Mouse (Mus musculus): ENCODE measurements around the gene Alox5ap.

Alox5ap gene

DNA sequence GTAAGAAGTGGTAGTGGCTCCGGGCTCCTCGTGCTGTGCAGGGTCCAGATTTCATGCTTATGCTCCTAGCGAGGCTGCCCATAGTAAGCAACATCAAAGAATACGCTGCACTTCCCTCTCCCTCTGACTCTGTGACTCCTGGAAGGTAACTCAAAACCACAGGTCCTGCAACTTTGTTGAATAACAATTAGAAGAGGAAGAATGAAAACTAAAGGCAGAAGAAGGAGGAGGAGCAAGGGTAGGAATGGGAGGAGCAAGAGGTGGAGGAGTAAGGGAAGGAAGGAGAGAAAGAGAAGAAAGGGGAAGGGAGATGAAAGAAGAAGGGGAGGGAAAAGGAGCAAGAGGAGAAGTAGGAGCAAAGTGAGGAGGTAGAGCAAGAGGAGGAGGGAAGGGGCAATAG, at the start of gene Alox5ap:
Alox5ap (plus strand) TSS at position 363 of the 400 bp plus-strand sequence.
- DNase-seq (ENCODE audit: low spot score in 2 of 2) = no peak

DNA sequence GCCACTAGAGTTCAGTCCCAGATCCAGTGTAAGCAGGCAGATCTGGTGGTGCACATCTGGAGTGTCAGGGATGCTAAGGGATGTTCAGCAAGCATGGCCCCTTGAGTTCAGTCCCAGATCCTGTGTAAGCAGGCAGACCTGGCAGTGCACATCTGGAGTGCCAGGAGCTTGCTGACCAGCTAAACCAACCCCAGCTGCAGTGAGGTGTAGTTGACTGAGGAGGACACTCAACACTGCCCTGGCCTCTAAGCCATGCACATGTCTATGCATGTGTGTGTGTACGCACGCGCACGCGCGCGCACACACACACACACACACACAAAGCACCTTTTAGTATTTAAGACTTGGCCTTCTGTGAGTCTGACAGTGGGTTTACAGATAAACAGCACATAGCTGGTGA, 49.0 kb upstream of the Alox5ap start:
- DNase-seq (ENCODE audit: low spot score in 2 of 2) = no peak

DNA sequence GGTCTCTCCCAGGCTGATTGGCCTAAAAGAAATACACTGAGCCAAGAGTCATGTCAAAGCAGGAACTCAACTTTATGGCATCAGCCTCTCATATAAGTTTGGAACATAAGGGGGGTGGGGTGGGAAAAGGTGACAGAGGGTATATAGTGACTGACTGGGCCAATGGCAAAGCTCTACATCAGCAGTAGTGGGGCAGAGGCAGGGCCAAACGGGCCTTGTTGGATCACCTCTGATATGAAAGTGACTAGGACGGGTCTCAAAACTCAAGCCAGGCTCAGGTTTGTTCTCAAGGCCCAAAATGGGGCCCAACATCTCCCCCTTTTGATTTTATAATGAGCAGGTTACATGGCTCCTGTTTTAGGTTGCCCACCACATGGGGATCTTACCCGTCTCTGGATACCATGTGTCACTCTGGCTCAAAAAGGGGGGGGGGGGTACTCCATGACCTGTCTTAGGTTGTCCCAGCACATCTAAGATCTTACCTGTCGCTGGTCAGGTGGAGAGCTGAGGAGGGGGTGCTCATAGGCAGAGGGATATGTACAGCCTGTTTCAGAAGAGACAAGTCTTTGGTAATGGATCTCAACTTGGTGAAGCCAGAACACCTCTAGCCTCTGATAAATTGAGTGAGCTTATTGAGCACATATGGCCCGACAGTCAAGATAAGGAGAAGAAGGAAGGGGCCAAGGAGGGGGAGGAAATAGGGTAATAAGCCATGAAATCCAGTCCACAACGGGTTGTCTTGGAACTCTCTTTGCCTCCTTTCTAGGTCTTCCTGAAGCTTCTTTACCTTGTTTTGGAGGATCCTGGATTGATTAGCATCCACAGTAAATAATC, 46.8 kb upstream of the Alox5ap start:
- DNase-seq (ENCODE audit: low spot score in 2 of 2) = no peak

DNA sequence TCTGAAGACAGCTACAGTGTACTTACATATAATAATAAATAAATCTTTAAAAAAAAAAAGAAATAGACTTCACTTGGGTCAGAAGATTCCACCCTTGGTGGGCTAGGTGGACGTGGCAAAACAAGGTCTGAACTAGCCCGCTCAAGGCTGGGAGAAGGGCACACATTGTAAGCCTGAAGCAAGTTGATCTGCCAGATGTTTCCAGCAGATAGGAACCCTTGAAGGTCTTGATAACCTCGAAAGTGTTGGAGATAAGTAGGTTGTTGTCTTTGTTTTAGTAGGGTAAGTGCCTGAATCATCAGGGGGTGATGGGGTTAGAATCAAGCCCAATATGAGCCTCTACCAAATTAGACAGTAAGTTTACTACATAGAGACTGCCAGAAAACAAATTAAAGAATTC, 45.1 kb upstream of the Alox5ap start:
- DNase-seq (ENCODE audit: low spot score in 2 of 2) = no peak

- DNase-seq (ENCODE audit: low spot score in 2 of 2) = no peak
Measured at GRCm38 (mm10) chr5:149221355-149221754, 43.2 kb upstream of the Alox5ap start.

DNA sequence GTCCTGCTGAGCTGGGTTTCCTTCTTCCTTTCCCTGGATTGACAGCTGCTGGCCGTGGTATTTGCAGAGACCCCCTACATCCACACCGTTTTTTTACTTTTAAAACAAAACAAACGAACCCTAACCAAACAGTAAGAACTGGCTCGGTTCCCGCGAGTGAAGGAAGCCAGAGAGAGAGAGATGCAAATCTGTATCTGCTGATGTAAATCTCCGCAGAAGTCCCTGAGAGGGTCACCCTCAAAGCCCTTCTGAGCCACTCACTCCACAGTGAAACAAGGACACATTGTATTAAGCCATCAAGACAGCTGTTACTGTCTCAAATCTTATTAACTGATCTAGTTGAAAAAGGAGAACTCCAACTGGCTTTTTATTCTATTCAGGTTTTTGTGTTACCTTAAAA, 39.9 kb upstream of the Alox5ap start:
- no peak for DNase-seq (ENCODE audit: low spot score in 2 of 2)

DNA sequence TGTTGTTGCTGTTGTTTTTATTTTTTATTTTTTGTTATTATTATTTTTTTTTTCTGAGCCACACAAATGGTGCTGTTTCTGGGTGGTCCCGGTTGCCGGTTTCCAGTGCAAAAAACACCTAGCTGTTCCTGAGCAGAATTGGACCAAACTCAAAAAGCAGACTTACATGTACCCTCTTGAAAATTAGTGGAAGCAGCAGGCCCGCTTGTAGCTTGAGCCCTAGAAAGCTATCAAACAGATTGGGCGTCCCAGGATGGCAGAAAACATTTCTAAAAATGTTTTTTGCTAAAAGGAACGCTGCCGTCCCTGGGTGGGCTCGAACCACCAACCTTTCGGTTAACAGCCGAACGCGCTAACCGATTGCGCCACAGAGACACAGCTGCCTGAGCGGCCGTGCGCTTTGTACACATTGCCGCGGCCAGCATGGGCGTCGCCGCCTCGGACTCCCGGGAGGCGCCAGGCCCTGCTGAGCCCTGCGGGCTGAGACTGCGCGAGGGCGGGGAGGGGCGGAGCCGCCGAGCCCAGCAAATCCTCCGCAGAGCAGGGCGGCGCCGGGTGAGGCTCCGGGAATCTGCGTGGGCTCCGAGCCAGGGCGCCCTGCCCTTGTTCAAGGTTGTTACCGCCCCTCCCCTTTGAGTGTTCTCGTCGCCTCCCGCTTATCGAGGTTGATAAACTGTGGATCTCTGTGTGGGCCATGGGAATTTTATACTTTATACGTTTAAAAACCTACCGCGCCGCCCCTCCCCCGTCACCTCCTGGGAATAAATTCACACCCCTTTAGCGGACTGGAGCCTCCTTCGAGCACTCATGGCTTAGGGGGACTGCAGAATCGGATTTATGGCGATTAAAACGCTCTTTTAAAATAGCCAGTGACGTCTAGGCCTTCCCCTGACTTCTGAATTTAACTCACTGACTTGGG, 35.6 kb upstream of the Alox5ap start:
- DNase-seq (ENCODE audit: low spot score in 2 of 2) = peak; percentile 99

DNA sequence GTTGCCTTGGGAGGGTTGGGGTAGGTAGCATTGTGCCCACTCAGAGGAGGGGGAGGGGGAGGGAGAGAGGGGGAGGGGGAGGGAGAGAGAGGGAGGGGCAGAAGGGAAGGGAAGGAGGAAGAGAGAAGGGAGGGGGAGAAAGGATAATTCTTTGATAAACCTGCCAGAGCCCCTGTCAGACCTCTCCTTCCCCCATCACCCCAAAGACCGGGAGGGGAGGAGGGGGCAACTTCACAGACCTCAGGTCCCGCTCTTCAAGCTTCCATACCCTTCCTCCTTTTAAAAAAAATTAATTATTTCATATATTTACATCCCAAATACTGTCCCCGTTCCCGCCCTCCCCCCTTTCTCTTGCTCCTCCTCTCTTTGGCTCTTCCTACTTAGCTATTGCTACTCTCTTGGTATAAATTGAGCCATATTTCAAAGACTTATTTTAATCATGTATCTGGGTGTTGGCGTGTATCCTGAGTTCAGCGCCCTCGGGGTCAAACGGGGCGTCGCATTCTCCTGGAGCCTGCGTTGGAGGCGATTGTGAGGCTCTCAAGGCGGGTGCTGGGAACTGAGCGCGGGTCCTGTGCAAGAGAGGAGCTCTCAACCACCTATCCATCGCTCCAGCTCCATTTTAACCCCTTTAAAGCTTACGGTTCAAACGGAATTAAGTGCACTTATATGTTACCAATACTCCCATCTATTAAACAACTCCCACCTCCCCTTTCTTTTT, 34.8 kb upstream of the Alox5ap start:
- no peak for DNase-seq (ENCODE audit: low spot score in 2 of 2)

- no peak for DNase-seq (ENCODE audit: low spot score in 2 of 2)
Measured at GRCm38 (mm10) chr5:149235002-149235401, 29.6 kb upstream of the Alox5ap start.

DNA sequence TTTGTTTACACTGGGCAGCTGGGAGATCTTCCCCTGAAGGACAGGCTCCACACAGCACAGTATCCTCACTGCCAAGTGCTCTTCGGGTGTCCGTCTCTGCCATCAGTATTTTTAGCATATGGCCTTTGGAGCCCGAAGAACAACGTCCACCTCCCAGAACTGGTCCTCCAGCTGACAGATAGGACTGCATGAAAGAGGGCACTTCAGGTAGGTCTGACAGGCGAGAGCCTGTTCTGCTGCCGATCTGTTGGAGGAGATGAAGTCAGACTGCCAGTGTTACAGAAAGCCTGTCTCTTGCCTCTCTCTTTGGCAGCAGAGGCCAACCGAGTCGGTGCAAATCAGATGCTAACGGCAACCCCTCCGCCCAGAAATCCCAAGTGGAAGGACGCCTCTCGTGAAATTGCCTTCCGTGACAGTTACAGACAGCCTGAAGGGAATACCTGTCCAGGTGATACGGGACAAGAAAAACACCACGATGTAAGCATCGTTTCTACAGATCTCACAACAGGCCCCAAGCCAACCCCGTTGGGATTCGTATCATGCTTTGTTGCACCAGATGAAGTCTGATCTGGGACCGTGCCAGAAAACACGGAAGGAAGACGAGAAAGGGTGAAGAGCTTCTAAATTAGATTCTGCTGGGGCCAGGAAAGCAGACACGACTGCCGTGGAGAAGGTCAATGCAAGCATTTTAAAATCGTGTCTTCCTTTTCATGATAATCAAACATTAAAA, 27.2 kb upstream of the Alox5ap start:
- DNase-seq (ENCODE audit: low spot score in 2 of 2) = no peak

GRCm38 (mm10) chr5:149242467-149242866, 22.1 kb upstream of the Alox5ap start:
- DNase-seq (ENCODE audit: low spot score in 2 of 2) = no peak

DNA sequence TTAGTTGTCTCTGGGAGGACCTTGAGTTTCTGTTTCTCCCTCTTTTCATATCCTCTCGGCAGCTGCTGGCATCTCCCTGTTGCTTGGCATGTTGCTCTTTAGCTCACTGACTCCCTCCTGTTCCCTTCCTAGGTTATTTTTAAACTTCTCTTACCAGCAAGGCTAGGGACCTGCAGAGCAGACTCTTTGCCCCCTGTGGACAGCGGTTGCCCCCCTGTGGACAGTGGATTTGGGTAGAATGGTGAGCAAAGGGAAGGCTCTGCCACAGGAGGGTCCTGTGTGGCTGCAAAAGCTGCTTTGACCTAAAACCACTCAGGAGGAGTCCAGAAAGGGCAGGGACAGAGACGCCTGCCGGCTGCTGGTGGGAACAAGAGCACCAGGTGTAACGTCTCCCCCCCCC, 21.5 kb upstream of the Alox5ap start:
- no peak for DNase-seq (ENCODE audit: low spot score in 2 of 2)

DNA sequence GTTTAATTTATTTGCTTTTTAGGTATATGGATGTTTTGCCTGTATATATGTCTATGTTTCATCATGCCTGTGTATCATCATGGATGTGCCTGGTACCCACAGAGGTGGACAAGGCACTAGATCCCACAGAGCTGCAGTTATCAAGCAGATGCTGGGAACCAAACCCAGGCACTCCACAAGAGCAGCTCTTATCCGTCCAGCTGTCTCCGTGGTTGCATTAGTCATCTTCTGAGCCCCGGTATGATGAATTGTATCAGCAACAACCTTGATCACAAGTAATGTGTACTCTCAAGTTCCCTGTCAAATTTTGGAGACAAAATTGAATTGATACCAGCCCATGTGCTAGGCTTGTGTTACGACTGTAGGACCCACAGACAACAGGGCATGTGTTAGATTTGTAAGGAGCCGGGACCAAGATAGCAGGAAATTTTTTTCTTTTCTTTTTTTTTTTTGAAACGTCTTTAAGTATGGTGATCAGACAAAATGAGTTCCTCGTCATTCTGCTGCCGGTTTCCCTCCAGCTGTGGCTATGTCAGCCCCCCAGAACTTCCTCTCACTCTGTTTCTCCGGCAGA, 19.1 kb upstream of the Alox5ap start:
- no peak for DNase-seq (ENCODE audit: low spot score in 2 of 2)

- no peak for DNase-seq (ENCODE audit: low spot score in 2 of 2)
Measured at GRCm38 (mm10) chr5:149245965-149246470, 18.5 kb upstream of the Alox5ap start.

- DNase-seq (ENCODE audit: low spot score in 2 of 2) = no peak
Measured at GRCm38 (mm10) chr5:149247047-149247904, 17.3 kb upstream of the Alox5ap start.

DNA sequence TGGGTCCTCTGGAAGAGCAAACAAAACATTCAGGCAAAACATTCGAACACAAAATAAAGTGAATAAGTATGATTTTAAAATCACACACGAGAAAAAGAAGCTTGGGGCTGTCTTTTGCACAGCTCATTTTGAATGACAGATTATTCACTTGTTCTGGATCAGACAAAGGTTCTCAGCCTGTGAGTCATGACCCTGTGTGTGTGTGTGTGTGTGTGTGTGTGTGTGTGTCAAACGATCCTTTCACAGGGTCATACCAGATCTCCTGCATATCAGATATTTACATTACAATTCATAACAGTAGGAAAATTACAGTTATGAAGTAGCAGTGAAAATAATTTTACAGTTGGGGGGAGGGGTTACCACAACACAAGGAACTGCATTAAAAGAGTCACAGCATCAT, 12.3 kb upstream of the Alox5ap start:
- DNase-seq (ENCODE audit: low spot score in 2 of 2) = no peak

DNA sequence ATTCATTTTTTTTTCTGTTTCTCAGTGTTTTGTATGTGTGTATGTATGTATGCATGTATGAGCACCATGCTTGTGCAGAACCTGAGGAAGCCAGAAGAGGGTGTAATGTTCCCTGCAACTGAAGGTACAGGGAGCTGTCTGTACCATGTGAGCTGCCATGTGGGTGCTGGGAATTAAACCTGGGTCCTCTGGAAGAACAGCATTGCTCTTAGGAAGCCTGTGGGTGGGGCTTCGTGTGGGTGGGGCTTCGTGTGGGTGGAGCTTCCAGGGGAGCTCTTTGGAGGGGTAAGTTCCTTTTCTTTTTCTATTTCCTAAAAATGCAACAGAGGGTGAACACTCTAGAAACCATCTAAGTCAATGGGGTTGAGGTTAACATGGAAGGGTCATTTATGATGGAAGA, 11.1 kb upstream of the Alox5ap start:
- no peak for DNase-seq (ENCODE audit: low spot score in 2 of 2)

GRCm38 (mm10) chr5:149255522-149255921, 9.0 kb upstream of the Alox5ap start:
- no peak for DNase-seq (ENCODE audit: low spot score in 2 of 2)

DNA sequence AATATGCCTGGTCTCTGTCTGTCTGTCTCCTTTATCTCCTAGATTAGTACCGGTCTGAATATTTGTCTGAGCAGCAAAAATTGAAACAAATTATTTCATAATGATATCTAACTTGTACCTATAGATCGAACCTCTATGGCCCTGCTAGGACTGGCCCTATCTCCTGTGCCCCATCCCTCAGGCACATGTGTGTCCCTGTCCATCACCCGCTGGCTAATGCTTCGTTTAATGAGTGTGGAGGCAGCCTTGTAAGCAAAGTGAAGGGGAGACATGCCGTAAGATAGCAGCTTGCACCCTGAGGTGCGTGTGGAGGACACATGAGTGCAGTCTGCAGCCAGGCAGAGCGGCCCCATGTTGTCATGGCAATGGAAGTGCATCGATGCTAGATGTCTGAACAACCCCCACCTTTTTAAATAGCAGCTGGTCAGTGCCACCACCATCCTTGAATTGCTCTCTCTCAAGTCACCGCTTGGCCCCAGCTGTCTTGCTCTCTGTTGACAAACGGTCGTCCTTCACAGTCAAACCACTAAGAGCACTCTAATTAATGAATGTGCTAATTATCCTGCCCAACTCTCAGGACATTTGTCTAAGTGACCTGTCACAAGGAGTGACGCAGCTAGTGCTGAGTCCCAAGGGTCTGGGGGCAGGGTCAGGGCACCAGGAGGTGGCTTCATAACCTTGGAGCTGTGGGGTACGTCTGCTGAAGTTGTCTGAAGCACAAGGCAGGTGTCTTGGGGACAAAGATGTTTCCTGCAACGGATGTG, 6.9 kb upstream of the Alox5ap start:
- DNase-seq (ENCODE audit: low spot score in 2 of 2) = no peak
